Mouse (Mus musculus) midbrain, embryonic 11.5 days (tissue): Measurements from ENCODE around the gene Sdc4. TPM values are rescaled to one million over a fixed set of nuclear protein-coding genes. Genes with fewer than 3 reads are reported as not detected.
A peak's percentile ranks its signal among the peaks of the same experiment; 100 is the strongest.

Experiments
- ATAC-seq: fragments of 200-750 bp; cut with Nextera tagmentation; 2 replicates; pipeline ENCODE4 v1.8.0; 2017; ENCODE audit warnings: moderate TSS enrichment, moderate library complexity; ENCODE audit not compliant: low FRiP score
- DNase-seq: peaks from one replicate; pipeline ENCODE4 v3.0.0; 2015; ENCODE audit warnings: low spot score; ENCODE audit errors: missing footprints
- H3K27ac ChIP-seq: fragments of 300-500 bp; sonication (generic); 2 replicates; pipeline ENCODE4 v1.5.1; 2014; ENCODE audit warnings: low read depth, low read length
- H3K27me3 ChIP-seq: fragments of 300-500 bp; sonication (generic); 2 replicates; pipeline ENCODE4 v1.6.1; 2014; ENCODE audit warnings: mild to moderate bottlenecking, low read length, moderate library complexity, mixed read lengths; ENCODE audit not compliant: control insufficient read depth, insufficient read depth
- H3K36me3 ChIP-seq: fragments of 300-500 bp; sonication (generic); 2 replicates; pipeline ENCODE4 v1.6.1; 2014; ENCODE audit warnings: mild to moderate bottlenecking, low read length, moderate library complexity, mixed read lengths; ENCODE audit not compliant: control insufficient read depth, insufficient read depth
- H3K4me1 ChIP-seq: fragments of 300-500 bp; sonication (generic); 2 replicates; pipeline ENCODE4 v1.6.1; 2014; ENCODE audit warnings: low read length; ENCODE audit not compliant: control insufficient read depth, insufficient read depth
- H3K4me2 ChIP-seq: fragments of 300-500 bp; sonication (generic); 2 replicates; pipeline ENCODE4 v1.6.1; 2014; ENCODE audit warnings: mild to moderate bottlenecking, moderate library complexity
- H3K4me3 ChIP-seq: fragments of 300-500 bp; sonication (generic); 2 replicates; pipeline ENCODE4 v1.5.1; 2014; ENCODE audit warnings: low read depth, low read length
- H3K9ac ChIP-seq: fragments of 300-500 bp; sonication (generic); 2 replicates; pipeline ENCODE4 v1.6.1; 2014; ENCODE audit warnings: low read length
- H3K9me3 ChIP-seq: fragments of 300-500 bp; sonication (generic); 2 replicates; pipeline ENCODE4 v1.6.1; 2016; ENCODE audit warnings: low read length; ENCODE audit not compliant: control insufficient read depth
- WGBS: fragments of 180-500 bp; shearing (Covaris S2); extraction: QIAGEN DNeasy Blood & Tissue Kit; methylation state at CpG from one replicate; pipeline ENCODE4 v1.1.7; 2014; 5-methylcytosine and 5-hydroxymethylcytosine counted together
- polyA plus RNA-seq: library from polyadenylated mRNA; unstranded; fragments of >200 nt; fragmentation: Nextera tagmentation; extraction: Ambion mirVana; gene quantifications from 2 replicates; pipeline ENCODE4 v1.2.1, GENCODE M21; 2014

The Sdc4 gene
- polyA plus RNA-seq: 9.7 and 9.9 TPM in 2 replicates

GRCm38 (mm10) chr2:164443460-164444000, at the start of gene Sdc4:
TSS of gene Sdc4 (minus strand) at chr2:164443887.
- Histone ChIP-seq H3K4me1 (peaks cover 15% of the 10 kb centered on the region), H3K9me3 (no peaks in the 10 kb centered on the region), H3K9ac (peak within 1 kb of the TSS; percentile 77), H3K27me3 (peaks cover 9% of the 10 kb centered on the region), H3K4me2 (peak within 1 kb of the TSS; percentile 87), H3K4me3 (peak within 1 kb of the TSS; percentile 50), H3K36me3 (no peaks in the 10 kb centered on the region), H3K27ac (no peak within 1 kb of the TSS)
- 6% methylated on average over 18 of the region's 18 CpGs for WGBS
- ATAC-seq (peak; percentile 6; the same call in 1 of the 2 replicates), DNase-seq (peak; percentile 89)

GRCm38 (mm10) chr2:164487812-164488211, 44.1 kb upstream of the Sdc4 start:
- WGBS: 67% methylated on average over 9 of the region's 9 CpGs
- Histone ChIP-seq H3K27ac (no peak overlapping the region), H3K27me3 (peaks cover 20% of the 10 kb centered on the region), H3K4me3 (no peak overlapping the region), H3K9me3 (no peaks in the 10 kb centered on the region), H3K4me2 (no peak overlapping the region), H3K9ac (no peak overlapping the region), H3K36me3 (no peaks in the 10 kb centered on the region), H3K4me1 (peaks cover 9% of the 10 kb centered on the region)
- DNase-seq (no peak), ATAC-seq (no peak)

DNA sequence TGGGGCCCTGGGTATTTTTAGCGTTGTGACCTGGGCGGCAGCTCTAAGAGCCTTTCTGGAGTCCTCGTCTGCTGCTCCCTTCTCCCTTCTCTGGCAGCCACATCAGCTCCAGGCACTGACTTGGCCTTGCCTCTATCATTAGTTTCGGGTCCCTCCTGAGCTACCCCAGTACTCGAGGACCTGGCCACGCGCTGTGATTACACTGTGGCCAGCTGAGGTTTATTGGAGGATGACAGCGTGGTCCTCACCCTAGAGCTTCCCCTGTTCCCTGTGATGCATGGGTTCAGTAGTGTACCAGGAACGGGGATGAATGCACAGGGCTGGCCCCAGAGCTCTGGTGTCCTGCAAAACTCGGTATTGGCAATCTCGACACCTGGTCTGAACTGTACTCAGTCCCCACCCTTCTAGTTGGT, 43.4 kb upstream of the Sdc4 start:
- no peaks in the 10 kb centered on the region for H3K9me3 ChIP-seq
- H3K27me3 ChIP-seq: peaks cover 20% of the 10 kb centered on the region
- peaks cover 9% of the 10 kb centered on the region for H3K4me1 ChIP-seq
- DNase-seq: peak; percentile 92
- H3K36me3 ChIP-seq: no peaks in the 10 kb centered on the region
- peak overlapping the region; percentile 72 for H3K4me3 ChIP-seq
- WGBS: 14% methylated on average over 11 of the region's 11 CpGs
- H3K9ac ChIP-seq: peak overlapping the region; percentile 72
- H3K4me2 ChIP-seq: peak overlapping the region; percentile 100
- H3K27ac ChIP-seq: no peak overlapping the region
- ATAC-seq: peak; percentile 7; the same call in 1 of the 2 replicates

DNA sequence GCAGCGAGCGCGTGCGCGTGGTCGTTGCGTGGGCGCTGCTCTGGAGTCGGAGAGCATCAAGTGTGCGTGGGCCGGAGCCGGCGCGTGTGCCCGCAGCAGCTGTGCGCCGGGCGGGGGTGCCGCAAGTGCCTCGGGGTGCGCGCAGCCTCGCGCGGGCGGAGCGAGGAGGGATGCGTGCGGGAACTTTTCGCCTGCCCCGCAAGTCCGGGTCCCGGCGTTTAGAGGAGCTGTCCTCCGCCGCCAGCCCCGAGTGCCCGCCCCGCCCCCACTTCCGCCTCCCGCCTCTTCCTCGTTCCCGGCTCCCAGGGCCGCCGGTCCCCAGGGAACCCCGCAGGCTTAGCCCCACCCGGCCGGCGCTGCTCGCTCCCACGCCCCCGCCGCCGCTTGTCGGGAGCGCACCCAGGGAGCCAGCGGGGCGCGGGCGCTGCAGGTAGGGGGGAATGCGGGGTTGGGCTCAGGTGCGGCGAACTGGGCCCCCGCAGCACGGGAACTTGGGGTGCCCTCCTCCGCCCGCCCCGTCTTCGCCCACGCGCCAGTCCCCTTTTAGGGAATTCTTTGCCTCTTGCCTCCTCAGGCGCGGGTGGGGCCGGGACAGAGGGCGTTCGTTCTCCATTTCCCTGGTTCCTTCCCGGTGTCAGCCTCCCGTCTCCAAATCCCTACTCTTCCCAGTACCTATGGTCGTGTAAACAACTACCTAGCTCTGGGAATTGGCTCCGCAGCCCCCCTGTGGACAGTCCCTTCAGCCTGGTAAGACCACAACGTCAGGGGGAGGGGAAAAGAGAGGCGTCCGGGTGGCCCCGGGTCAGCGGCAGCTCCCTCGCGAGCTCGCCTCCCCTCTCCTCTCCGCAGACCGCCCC, 42.8 kb upstream of the Sdc4 start:
- peak overlapping the region; percentile 72 for H3K4me3 ChIP-seq
- no peaks in the 10 kb centered on the region for H3K9me3 ChIP-seq
- H3K27ac ChIP-seq: no peak overlapping the region
- H3K9ac ChIP-seq: peak overlapping the region; percentile 72
- H3K4me2 ChIP-seq: peak overlapping the region; percentile 100
- H3K4me1 ChIP-seq: peaks cover 9% of the 10 kb centered on the region
- ATAC-seq (peak; percentile 62; the same call in 1 of the 2 replicates), DNase-seq (peak; percentile 93)
- WGBS: under 1% methylated on average over 62 of the region's 90 CpGs
- peaks cover 20% of the 10 kb centered on the region for H3K27me3 ChIP-seq
- H3K36me3 ChIP-seq: no peaks in the 10 kb centered on the region

GRCm38 (mm10) chr2:164485681-164486257, 42.1 kb upstream of the Sdc4 start, which contains the start of gene Dbndd2:
TSS of gene Dbndd2 (plus strand) at chr2:164486106.
- Histone ChIP-seq H3K4me3 (peak within 1 kb of the TSS; percentile 72), H3K27ac (no peak within 1 kb of the TSS), H3K4me1 (peaks cover 9% of the 10 kb centered on the region), H3K36me3 (no peaks in the 10 kb centered on the region), H3K4me2 (peak within 1 kb of the TSS; percentile 100), H3K9ac (peak within 1 kb of the TSS; percentile 72), H3K9me3 (no peaks in the 10 kb centered on the region), H3K27me3 (peaks cover 20% of the 10 kb centered on the region)
- ATAC-seq: peak; percentile 73
- under 1% methylated on average over 25 of the region's 26 CpGs for WGBS
- DNase-seq: peak; percentile 92

- WGBS: 83% methylated on average over 6 of the region's 6 CpGs
- H3K36me3 ChIP-seq: no peaks in the 10 kb centered on the region
- no peak within 1 kb of the TSS for H3K4me2 ChIP-seq
- no peak for DNase-seq
- no peak for ATAC-seq
- H3K4me1 ChIP-seq: no peaks in the 10 kb centered on the region
- H3K9me3 ChIP-seq: no peaks in the 10 kb centered on the region
- H3K9ac ChIP-seq: no peak within 1 kb of the TSS
- no peaks in the 10 kb centered on the region for H3K27me3 ChIP-seq
- no peak within 1 kb of the TSS for H3K27ac ChIP-seq
- H3K4me3 ChIP-seq: no peak within 1 kb of the TSS
Observed at GRCm38 (mm10) chr2:164473624-164474023, 29.9 kb upstream of the Sdc4 start, which contains the start of gene Trp53tg5. TSS of gene Trp53tg5 (minus strand) at chr2:164473724.

DNA sequence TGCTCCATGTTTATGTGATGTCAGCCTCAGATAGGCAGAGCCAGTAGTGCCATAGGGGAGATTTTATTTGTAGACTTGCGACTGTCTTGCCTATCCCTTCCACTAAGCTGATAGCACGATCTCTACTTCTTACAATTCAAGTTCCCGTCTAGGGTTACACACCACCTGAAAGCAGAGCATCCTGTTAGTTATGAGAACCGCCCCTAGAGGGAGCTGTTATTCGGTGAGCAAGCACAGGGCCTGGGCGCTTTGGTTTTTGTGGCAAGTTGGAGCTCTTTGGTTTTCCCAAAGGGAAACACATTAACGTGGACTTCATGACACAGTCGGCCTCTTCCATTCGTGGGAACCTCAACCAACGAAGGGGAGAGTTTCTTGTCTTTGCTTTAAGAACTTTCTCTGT, 26.6 kb upstream of the Sdc4 start:
- peaks cover under 1% of the 10 kb centered on the region; the same call in 1 of the 2 replicates for H3K36me3 ChIP-seq
- H3K4me1 ChIP-seq: no peaks in the 10 kb centered on the region
- H3K27me3 ChIP-seq: no peaks in the 10 kb centered on the region
- H3K27ac ChIP-seq: no peak overlapping the region
- DNase-seq (no peak), ATAC-seq (no peak)
- WGBS: 27% methylated on average over 10 of the region's 10 CpGs
- no peak overlapping the region for H3K4me2 ChIP-seq
- H3K9ac ChIP-seq: no peak overlapping the region
- no peak overlapping the region for H3K4me3 ChIP-seq
- H3K9me3 ChIP-seq: no peaks in the 10 kb centered on the region

GRCm38 (mm10) chr2:164466787-164467186, 23.1 kb upstream of the Sdc4 start:
- no peaks in the 10 kb centered on the region for H3K9me3 ChIP-seq
- no peak overlapping the region for H3K27ac ChIP-seq
- no peak overlapping the region for H3K4me2 ChIP-seq
- no peaks in the 10 kb centered on the region for H3K27me3 ChIP-seq
- ATAC-seq: no peak
- DNase-seq: no peak
- peaks cover 4% of the 10 kb centered on the region for H3K4me1 ChIP-seq
- no peak overlapping the region for H3K9ac ChIP-seq
- 83% methylated on average over 5 of the region's 5 CpGs for WGBS
- peaks cover 7% of the 10 kb centered on the region for H3K36me3 ChIP-seq
- H3K4me3 ChIP-seq: no peak overlapping the region

GRCm38 (mm10) chr2:164465161-164465560, 21.5 kb upstream of the Sdc4 start:
- Histone ChIP-seq H3K4me2 (no peak overlapping the region), H3K27me3 (no peaks in the 10 kb centered on the region), H3K27ac (no peak overlapping the region), H3K9me3 (no peaks in the 10 kb centered on the region), H3K4me3 (no peak overlapping the region), H3K4me1 (peaks cover 6% of the 10 kb centered on the region), H3K36me3 (peaks cover 7% of the 10 kb centered on the region), H3K9ac (no peak overlapping the region)
- ATAC-seq: no peak
- no peak for DNase-seq
